Mouse (Mus musculus): ENCODE measurements around the gene Prrc2a. TPM values are rescaled to one million over a fixed set of nuclear protein-coding genes. Genes with fewer than 3 reads are reported as not detected.
"Not testable (repeated sequence)": the region's sequence is repeated elsewhere in the genome, so short reads cannot be mapped to it uniquely, and the experiment has no call there.

The Prrc2a gene
- total RNA-seq, 2 experiments from 2014 or later, result 270 to 288 TPM

DNA sequence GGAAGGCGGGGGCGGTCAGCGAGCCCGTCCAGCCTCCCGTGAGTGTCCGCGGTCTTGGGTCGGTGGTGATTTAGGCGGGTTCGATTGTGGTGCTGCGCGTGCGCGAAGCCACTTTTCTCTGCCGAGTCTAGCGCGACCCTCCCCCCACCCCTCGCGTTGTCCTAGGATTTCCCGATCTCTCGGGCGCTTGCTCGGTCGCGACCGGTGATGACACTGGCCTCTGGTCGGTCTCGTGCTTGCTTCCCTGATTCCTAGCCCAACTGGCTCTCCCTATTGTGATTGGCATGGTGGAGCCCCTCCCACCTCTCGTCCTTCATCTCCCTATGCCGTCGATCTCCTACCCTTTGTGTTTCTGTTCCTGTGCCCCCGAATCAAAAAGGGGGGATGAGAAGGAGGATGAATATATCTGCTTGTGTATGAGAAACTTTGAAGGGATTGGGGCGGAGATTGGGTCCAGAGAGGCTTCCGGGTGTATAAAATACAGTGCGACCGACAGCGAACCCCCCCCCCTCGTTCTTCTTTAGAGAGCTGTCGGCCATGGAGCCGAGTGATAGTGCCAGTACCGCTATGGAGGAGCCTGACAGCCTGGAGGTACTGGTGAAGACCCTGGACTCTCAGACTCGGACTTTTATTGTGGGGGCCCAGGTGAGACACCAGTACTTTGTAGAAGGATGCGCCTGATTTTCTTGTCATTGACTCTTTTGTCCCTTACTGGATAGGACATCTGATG, 28.9 kb downstream of the Prrc2a start:
- DNase-seq (ENCODE audit: low spot score in 2 of 2), result no peak

DNA sequence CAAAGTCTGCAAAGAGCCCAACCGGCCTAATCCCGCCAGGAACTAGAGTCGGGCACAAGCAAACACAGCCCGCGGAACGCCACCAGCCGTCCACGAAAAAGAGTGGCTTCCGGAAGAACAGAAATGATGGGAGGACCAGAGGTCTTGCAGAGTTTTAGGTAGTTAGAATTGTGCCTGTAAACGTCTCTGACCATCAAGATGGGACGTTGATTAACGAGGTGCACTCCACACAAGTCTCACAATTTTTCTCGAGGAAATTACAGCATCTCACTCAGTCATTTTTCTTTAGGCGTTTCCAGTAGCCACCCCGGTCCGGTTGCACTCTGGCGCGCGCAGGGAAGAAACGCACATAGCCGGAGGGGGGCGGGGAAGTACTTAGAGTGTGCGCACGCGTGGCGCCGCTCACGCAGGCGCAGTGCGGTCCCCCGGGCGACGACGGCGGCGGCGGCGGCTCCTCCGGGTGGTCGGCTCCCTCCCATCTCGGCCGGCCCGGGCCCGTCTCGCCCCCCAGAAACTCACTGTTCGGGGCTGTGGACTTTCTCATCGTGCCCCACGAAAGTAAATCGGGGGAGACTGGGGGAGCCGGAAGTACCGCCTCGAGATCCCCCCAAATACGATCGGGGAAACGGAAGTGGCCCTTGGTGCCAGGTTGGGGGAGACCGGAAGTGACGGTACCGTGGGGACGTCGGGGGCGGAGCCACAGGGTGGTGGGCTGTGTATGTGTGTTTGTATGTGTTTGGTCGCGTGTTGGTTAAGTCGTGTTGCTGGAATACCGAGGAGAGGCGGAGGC, 29.7 kb downstream of the Prrc2a start, which contains the start of gene Bag6:
TSS of gene Bag6 (plus strand) at position 378 of the 790 bp plus-strand sequence.
- DNase-seq (ENCODE audit: low spot score in 2 of 2), result peak; percentile 94

DNA sequence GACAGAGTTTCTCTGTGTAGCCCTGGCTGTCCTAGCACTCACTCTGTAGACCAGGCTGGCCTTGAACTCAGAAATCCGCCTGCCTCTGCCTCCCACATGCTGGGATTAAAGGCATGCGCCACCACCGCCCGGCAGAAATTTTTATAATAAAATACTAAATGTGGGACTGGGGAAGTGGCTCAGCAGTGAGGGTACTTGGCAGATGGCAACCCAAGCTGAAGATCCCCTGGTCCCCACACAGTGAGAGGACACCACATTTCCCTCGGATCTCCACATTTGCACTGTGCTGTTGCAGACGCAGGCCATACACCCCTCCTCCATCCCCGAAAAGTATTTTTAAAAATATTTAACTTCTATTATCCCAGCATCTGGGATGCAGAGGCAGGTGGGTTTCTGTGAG, 31.2 kb downstream of the Prrc2a start:
- DNase-seq (ENCODE audit: low spot score in 2 of 2), result no peak

DNA sequence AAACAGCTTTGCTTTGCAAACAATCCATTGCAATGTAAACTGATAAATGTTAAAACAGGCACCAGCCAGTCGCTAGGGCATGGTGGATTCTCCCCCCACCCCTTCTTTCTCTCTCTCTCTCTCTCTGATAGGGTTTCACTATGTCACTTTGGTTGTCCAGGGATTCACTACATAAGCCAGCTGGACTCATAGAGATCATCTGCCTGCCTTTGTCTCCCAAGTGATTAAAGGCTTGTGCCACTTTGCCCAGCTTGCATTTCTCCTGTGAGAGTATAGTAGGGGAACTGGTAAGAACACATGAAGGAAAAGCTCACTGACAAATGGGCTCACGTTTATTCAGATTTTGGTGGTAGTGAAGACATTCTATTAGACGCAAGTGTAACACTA, 32.5 kb downstream of the Prrc2a start:
- DNase-seq (ENCODE audit: low spot score in 2 of 2), result no peak

DNA sequence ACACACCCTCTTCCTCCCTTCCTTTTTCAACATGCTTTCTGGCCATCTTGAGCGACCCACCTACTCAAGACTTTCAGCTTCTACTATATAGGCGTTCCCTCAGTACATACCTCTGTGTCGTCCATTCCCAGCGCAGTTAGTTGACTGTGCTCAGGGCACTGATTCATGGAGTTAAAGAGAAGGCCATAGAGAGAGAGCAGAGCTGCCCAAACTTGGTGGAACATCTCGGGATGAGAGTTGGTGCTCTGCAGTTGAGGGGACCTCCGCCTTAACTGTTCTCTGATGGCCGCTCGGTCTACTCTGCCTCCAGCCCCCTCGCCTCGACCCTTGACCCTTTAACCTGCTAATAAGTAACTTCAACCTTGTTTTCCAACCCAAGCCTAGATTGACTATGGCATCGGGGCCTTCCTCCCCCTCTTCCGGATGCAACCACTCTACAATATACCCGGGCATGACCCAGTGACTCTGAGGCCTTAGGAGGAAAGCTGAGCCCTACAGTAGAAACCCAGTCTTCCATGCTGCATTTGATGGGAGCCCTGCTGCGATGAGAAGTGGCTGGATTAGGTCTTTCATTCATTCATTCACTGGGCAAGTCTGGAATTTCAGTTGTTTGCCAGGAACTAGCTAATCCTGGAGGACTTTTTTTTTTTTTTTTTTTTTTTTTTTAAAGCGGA, 33.1 kb downstream of the Prrc2a start, which contains the start of gene Apom:
TSS of gene Apom (minus strand) at position 551 of the 674 bp plus-strand sequence.
- DNase-seq (ENCODE audit: low spot score in 2 of 2), result no peak

DNA sequence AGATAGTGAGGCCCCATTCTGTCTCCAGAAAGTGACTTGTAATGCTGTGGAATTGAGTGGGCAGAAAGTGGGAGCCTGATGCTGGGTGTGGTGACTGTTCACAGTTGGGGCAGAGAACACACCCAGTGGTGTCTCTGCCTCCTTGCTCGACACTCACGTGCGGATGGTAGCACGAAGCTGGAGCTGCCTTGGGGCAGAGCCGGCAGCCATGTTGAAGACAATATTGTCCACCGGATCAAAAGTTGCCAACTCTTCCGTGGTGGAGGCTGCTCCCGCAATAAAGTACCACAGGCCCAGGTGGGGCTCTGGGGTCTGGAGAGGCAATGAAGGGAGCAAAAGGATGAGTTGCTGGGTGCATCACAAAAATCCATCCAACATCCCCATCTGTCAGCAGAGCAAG, 33.7 kb downstream of the Prrc2a start:
- DNase-seq (ENCODE audit: low spot score in 2 of 2), result no peak

DNA sequence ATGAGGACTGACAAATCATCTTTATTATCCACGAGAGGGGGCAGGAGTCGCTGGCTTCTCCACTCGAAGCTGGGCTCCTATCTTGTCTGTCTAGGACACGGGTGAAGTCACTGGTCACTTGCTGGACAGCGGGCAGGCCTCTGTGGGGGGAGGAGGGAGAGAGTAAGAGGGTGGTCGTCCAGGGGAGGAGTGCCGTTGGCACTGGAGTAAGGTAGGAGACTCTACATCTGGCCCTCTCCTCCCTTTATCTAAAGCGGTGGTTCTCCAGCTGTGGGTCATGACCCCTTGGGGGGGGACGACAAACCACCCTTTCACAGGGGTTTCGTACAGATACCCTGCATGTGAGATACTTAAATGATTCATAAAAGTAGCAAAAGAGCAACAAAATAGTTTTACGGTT, 35.7 kb downstream of the Prrc2a start:
- DNase-seq (ENCODE audit: low spot score in 2 of 2), result no peak

DNA sequence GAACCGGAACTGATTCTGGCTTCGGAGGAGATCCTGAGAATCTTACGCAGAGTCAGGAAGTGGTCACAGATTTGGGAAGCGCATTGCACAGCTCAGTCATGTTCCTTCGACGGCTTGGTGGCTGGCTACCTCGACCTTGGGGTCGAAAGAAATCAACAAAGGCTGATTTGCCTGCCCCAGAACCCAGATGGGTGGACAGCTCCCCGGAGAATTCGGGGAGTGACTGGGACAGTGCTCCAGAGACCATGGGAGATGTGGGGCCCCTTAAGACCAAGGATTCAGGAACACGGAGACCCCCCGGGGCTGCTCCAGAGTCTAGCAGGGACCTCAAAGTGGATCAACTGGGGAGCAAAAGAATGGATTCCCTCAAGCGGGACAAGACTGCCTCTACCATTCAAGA, 37.7 kb downstream of the Prrc2a start:
- no peak for DNase-seq (ENCODE audit: low spot score in 2 of 2)

DNA sequence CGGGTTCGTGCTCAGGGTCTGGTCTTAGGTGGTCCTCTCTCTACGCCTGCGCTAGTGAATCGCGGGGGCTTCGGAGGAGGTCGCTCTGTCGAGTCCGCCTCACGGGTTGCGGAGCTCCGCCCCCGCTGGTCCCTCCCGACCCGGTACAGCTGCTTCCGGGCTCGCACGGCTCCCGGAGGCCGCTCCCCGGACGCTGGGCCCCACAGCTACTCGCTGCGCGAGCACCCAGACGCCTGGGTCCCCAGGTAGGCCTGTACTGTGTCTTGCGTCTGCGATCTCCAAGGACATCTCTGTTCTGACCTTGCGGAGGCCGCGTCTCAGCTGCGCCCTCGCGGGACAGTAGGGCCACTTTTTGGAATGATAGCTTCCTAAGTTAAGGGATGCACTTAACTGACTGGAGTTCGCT, 38.5 kb downstream of the Prrc2a start, which contains the start of gene D17H6S53E:
TSS of gene D17H6S53E (plus strand) at position 168 of the 406 bp plus-strand sequence.
- peak; percentile 59 to 75 for DNase-seq (ENCODE audit: low spot score in 2 of 2)

DNA sequence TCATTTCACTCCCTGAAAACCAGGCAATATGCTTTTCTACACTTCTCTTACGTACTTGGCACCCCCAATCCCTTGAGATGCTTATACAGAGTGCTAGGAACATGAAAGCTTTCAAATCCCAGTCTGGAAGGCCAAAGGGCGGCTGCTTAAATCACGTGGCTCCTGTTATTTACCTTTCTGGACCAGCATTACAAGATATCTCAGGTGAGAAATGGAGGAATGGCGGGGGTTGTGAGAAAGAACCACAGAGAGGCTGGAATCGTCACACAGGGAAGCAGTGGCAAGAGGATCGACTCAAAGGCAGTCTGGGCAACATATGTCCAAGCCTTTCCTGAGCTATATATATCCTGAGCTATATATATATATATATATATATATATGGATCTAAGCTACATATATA, 39.1 kb downstream of the Prrc2a start:
- no peak for DNase-seq (ENCODE audit: low spot score in 2 of 2)

DNA sequence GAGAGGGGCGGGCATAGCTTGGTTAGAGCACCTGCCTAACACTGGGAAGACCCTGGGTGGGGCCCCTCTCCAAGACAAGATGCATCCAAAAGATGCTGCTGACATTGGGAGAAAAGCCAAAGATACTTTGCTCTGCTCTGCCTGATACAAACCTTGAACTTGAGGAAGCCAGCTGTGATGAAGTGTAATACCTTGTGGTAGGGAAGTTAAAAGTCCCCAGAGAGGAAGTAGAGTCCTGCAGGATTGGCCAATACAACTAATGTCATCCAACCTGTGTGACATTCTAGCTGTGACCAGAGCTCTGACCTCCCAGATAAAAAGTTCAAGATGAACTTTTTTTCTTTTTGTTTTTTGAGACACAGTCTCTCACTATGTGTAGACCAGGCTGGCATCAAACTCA, 39.6 kb downstream of the Prrc2a start:
- DNase-seq (ENCODE audit: low spot score in 2 of 2), result no peak

DNA sequence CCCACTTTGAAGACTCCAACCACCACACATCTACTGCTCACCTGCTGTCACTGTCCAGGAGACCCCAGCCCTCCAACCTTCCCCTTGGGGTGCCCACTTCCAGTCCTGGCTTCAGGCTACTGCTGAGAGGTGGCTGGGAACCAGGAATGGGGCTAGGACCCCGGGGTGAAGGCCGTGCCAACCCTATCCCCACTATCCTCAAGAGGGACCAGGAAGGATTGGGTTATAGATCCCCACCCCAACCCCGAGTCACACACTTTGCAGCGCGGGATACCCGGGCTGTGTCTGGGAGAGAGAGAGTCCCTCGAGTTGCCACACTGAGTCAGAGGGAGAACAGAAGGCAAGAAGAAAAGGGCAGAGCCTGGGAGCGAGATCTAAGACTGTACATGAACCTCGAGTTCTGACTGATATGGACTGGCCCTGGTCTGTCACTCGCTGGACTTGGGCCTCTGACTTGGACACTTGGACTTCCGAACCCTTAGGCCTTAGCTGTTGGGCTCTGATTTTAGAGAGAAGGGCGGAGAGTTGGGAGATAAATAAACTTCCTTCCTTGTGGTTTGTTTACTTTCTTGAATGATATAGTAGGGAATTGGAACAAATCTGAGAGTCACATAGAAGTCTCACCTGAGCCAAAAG, 40.3 kb downstream of the Prrc2a start:
- not testable (repeated sequence) for DNase-seq (ENCODE audit: low spot score in 2 of 2)

DNA sequence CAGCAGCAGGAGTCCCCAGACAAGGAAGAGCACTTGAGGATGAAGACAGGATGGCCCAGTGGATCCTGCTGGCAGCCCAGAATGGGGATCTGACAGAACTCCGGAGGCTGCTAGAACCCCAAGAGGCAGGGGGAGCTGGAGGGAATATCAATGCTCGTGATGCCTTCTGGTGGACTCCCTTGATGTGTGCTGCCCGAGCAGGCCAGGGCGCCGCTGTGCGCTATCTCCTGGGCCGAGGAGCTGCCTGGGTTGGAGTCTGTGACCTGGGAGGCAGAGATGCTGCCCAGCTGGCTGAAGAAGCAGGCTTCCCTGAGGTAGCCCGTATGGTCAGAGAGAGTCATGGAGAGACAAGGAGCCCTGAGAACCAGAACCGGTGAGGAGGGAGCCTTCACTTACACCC, 41.4 kb downstream of the Prrc2a start:
- DNase-seq (ENCODE audit: low spot score in 2 of 2), result not testable (repeated sequence)

DNA sequence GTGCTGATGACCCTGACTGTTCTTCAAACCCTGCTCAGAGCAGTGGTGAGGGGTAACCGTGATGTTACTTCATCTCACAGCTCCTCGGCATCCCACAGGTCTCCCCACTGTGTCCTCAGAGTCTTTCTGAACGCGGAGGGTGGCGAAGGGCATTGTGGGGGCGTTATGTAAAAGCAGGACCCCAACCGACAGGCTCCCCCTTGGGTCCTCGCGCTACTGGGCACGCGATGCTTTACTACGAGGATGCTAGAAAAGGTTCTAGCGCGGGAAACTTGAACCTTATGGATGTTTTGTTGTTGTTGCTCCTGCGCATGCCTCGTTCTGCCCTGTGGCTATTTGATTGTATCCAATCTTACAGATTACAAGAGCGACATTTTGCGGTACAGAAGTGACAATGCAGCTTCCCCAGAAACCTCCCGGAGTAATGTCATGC, 42.8 kb downstream of the Prrc2a start, which contains the start of gene Csnk2b:
TSS of gene Csnk2b (minus strand) at position 183 of the 433 bp plus-strand sequence.
- peak; percentile 52 to 68 for DNase-seq (ENCODE audit: low spot score in 2 of 2)

DNA sequence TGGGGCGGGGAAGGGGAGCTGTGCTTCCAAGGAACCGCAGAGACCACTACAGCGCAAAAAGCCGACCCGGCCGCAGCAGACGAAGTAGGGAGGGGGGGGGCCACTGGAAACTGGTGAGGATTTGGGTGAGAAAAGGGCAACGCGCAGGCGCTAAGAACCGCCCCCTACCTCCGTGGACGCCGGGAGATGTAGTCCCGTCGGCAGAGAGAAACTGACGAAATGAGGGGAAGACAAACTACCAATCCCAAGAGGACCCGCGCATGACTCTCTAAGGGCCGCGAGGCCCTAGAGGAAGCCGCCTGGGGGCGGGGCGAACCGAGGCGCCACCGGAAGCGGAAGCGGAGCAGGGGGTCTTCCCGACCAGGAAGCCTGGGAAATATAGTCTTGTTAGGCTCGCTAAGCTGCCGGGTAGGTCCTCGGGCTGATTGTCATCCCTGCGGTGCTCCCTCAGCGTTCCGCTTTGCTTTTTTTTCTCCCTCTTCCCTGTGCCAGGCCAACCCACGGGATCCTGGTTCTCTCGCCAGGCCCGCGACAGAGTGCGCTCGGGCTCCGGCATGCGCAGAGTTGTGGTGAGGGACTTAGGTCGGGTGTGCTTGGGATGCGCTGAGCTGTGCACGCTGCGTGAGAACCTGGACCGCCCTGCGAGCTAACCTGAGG, 43.4 kb downstream of the Prrc2a start, which contains the start of gene Gpank1:
TSS of gene Gpank1 (plus strand) at position 313 of the 657 bp plus-strand sequence.
- DNase-seq (ENCODE audit: low spot score in 2 of 2), result peak; percentile 93 to 98

DNA sequence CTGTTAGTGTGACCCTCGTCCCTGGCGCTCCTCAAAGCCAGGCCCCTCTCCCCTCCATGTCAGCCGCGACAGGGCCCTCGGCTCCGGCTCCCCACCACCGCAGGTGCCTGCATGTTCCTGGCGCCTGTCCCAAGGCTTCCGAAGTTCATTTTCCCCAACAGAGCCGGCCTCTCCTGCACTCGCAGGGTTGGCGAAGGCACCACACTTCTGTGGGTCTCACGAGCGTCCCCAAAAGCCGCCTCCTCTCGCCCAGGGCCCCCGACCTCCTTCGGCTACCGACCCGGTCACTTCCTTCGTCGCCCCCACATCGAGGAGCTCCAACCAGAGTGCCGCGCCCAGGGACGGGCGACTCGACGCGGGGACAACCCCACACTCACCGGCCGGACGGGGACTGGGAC, 44.0 kb downstream of the Prrc2a start:
- DNase-seq (ENCODE audit: low spot score in 2 of 2), result no peak

DNA sequence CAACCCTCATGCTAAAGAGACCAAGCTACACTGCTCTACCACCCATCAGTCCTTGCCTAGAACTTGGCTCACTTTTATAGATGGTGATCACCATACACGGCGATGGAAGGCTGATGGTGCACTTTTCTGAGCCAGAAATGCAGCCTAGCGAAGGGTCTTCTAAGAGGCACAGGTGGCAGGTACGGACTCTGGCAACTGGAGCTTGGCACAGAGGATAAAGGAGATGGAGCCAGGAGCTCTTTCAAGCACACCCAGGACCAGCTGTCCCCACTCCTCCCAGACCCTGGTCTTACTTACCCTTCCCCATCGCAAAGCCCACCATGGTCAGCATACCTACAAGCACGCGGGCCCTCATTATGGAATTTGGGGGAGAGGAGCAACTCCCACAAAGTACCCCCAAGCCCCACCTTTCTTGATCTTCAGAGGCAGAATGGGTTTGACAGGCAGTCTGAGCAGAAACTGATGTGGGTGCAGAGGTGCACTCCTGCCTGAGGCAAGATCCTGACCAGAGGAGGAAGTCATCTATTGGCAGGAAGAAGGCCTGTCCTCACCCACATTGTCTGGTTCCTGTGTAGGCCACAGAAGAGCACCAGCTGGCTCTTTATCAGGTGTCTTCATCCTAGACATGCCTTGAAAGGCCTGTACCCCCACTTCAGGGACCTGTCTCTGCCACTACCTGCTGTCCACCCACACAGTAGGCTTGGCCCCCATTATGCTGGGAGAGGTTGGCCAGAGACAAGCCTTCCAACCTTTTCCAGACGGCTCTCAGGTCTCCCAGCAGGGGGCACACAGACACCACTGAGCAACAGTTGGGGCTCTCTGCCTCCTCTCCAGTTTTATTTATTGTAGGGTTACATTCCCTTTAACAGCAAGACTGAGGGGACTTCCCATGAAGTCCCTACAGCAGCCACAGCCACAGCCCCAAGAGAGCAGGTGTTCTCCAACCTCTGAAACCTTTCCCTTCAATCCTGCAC, 49.4 kb downstream of the Prrc2a start, which contains the start of gene Ly6g5b:
TSS of gene Ly6g5b (minus strand) at position 383 of the 974 bp plus-strand sequence.
- DNase-seq (ENCODE audit: low spot score in 2 of 2), result no peak

DNA sequence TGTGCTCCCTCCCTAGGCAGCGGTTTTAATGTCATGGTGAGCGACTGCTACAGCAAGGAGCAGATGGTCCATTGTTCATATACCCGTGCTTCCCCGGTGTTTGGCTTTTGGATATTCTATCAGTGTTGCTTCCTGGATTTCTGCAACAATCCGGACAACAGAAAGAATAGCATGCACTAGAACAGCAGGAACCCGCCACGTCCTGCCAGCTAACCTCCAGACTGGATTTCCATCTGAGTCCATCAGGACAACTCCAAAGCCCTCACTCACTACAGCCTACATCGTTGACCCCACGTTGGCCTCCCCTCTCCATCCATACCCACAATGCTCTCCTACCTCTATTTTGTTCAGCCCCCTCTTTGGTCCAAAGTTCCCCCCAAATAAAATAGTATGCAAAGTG, 52.9 kb downstream of the Prrc2a start:
- DNase-seq (ENCODE audit: low spot score in 2 of 2), result no peak

DNA sequence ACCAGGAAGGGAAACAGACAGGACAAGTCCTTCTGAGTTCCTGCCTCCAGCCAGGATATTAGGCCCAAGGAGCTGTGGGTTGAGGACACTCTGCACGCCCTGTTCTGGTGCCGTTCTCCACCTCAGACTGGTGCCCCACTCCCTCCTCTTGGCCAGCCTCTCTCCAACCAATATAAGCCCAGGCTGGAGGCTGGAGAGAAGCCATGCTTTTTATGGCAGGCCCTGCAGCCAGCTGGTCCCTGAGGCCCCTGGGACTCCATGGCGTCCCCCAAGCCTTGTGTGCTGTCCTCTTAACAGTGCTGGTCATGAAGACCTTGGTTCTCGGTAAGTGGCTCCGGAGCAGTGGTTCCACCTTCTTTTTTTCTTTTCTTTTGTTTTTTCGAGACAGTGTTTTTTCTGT, 56.6 kb downstream of the Prrc2a start, which contains the start of gene Ly6g5c:
TSS of gene Ly6g5c (plus strand) at position 183 of the 400 bp plus-strand sequence.
- no peak for DNase-seq (ENCODE audit: low spot score in 2 of 2)
